Mouse (Mus musculus) erythroblast, adult 5-6 weeks (primary cell): ENCODE measurements around the gene Arap1. TPM values are rescaled to one million over a fixed set of nuclear protein-coding genes. Genes with fewer than 3 reads are reported as not detected.

Experiments used
- ATAC-seq: replicated peaks from 2 replicates; pipeline ENCODE4 v1.8.0; 2016; ENCODE audit warnings: moderate number of reproducible peaks, mild to moderate bottlenecking, moderate TSS enrichment, inconsistent platforms; ENCODE audit not compliant: poor library complexity, low FRiP score, severe bottlenecking
- total RNA-seq, 2 experiments: library from RNA; stranded (forward) in 1 of 2; stranded (reverse) in 1 of 2; fragments of 150-400 nt in 1 of 2; fragments of 200-764, 138-1000 nt in 1 of 2; gene quantifications; 2 replicates each; pipeline versions ENCODE4 v1.2.3 to v1.2.4; 2015 to 2017; ENCODE audit warnings: low replicate concordance in 2 of 2

Arap1 gene
- total RNA-seq, 2 experiments from 2014 or later = 8.3 to 26.5 TPM

- ATAC-seq = no peak
Measured at GRCm38 (mm10) chr7:101385331-101385733, 37.5 kb downstream of the Arap1 start.

DNA sequence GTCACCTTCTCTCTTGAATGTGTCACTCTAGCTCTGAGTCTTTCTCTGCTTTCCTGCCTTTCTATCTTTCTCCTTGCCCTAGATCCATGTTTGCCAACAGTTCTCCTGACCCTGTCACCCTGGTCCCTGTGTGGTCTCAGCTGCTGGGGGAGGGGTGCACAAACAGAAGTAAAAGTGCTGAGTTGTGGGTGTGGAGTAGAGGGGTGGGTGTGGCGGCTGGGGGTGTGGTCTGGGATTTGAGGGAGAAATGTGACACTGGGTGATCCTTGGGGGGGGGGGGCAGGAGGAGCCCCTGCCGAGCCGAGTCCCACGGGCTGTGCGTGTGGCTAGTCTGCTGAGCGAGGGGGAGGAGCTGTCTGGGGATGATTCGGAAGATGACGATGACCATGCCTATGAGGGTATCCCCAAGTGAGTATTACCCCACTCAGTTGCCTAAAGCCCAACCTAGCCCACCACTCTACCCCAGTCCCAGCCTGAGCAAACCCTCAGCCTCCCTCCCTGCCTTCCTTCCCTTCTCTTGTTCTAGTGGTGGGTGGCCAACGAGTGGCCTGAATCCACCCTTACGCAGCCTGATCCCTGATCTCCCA, 38.1 kb downstream of the Arap1 start:
- no peak for ATAC-seq

DNA sequence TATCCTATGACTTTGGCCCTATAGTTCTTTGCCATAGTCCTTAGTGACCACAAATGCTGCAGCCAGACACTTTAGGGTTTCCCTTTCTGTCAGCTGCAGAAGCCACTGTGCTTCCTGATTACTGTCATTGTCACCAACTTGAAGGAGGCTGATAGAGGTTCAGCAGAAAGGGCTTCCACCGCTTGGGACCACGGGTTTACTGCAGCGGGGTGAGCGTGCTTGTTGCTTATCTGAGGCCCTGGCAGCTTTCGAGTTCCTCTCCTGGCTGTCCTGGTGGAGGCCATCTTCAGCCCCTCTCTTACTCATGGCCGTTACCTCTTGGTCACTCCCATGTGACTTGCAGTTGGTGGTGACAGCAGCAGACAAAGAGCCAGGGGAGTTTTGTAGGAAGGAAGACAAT, 41.4 kb downstream of the Arap1 start:
- ATAC-seq = no peak

- ATAC-seq = no peak
Measured at GRCm38 (mm10) chr7:101391909-101392479, 44.1 kb downstream of the Arap1 start.

DNA sequence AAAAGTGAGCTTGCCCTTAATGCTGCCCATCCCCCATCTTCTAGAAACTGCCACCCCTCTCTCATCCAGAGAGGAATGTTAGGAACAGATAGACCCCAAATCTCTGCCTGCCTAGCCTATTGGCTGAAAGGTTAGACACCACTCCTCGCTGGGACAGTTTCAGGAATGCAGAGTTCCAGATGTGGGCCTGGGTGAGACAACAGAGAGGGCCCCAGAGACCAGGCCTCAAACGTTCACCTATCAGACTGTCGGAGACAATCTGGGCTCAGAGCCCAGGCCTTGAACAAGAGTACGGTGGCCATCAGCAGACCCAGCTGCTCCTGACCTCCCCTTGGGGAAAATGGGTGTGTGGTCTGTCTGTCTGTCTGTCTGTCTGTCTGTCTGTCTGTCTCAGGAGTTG, 45.1 kb downstream of the Arap1 start:
- ATAC-seq = no peak

DNA sequence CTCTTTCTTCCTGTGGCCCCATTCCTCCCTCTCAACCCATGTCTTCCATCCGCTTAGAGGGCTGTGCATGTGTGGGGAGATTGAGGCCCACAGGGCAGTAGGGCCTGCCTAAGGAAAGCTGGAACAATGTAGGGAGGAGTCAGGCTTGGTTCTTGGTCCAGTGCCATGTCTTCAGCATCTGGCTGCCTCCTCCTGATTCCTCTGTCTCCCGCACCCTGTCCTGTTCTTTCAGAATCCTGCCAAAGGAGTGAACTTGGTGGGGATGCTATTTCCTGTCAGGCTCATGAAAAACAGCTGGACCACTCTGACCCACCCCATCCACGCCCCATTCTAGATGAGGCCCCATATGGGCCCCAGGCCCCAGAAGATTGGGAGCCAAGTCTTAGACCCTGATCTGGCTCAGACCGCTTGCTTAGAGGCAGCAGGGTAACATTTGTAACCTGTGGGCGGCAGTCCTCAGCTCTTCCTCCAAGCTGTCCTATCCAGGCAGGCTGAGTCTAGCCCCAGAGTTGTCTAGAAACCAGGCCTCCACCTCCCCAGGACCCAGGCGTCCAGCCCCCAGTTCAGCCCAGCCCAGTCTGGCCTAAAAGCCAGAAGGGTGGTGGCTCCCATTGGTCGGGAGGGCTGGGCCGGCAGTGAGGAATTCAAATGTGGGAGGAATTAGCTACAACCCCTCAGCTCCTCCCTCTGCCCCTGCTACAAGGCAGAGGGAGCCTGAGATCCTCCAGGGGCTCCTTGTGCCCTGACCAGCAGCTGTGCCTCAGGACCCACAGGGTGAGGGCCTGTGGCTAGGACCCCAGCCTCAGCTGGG, 46.0 kb downstream of the Arap1 start:
- ATAC-seq = no peak

DNA sequence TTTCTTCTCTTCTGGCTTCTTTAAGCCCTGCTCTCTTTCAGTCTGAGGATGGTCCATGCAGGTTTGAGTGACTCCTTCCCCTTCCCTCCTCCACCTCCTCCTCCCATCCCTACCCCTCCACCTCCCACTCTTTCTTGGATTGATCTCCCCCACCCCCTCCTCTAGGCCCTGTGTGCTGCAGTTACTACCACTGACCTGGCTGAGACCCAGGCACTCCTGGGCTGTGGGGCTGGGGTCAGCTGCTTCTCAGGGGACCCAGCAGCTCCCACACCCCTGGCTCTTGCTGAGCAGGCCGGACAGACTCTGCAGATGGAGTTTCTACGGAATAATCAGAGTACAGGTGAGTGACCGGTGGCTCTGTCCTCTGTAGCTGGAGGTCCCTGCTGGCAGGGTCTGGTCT, 46.7 kb downstream of the Arap1 start:
- no peak for ATAC-seq

DNA sequence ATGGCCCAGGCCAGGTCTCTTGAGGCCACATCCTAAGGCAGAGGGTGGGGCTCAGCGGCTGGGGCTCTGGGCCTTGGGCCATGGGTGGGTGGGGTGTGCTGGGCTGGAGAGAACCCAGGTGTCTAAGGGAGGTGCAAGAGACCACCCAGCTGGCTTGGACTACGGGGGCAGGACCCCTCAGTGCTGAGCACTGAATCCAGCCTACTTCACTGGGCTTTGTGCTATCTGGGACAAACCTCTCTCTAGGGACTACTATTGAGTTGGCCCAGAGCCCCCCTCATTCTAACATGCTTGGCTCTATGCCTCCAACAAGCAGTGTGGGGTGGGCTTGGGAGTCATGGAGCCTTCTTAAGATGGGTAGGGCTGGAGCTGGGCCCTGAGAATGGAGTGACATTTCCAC, 47.6 kb downstream of the Arap1 start:
- ATAC-seq = no peak

DNA sequence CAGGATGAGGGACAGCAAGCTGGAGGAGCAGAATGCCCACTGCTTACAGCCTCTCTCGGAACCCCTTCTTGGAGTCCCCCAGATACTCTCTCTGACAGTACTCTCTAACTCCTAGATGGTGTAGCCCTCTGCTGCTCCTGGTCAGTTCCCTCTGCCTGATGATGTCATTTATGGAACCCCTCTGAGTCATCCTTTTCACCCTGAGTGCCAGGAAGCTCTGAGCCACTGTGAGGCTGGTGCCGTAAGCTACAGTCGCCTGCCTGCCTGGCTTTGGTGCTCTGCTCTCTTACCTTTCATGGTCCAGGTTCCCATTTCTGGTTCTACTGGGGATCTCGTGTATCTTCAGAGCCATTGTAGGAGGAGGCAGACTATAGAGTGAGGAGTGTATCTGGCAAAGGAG, 49.3 kb downstream of the Arap1 start:
- ATAC-seq = no peak

- no peak for ATAC-seq
Measured at GRCm38 (mm10) chr7:101401510-101401909, 53.6 kb downstream of the Arap1 start.

DNA sequence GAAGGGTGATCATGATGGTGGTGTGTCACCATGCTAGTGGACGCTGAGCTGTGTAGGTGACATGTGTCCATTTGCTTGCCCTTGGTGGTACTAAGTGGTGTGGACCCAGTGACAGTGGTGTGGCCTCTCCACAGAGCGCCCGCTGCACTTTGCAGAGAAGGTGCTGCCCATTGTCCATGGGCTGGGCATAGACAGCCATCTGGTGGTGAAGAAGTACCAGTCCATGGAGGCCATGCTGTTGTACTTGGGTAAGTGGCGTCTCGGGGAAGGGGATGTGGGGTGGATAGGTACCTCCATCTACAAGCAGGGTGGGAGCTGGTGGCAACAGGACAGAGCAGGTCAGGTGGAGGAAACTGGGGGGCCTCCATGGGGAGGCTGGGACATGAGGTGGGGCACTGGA, 56.0 kb downstream of the Arap1 start:
- no peak for ATAC-seq

DNA sequence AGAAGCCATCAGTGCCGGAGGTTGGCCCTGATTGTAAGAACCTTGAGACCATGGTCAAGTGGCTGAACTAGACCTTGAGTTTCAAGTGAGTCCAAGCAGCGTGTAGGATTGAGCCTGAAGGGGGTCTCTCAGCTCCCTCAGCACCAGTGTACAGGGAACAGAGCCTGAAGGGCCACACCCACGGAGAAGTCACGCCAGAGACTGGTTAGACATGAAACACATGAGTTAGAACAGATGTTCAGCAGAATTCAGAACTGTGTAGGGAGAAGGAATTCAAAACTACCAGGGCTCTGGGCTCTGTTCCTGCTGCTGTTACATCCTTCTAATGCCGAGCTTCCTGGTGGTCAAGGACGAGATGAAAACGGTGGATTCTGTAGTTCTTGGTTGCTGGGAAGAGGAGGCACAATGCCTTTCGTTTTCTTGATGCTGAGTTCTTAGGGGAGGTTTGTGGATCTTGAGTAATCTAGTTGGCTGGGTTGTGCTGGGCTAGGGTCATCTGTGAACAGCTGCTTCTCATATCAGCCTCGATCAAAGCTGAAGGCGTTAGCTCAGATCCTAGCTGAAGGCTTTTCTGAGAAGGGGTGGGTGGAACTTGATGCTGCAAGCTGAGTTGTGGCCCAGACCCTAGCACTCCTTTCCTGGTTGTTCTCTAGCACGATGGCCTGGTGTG, 62.5 kb downstream of the Arap1 start, which contains the start of gene Gm45837:
Gm45837 (plus strand) TSS at position 620 of the 670 bp plus-strand sequence.
- no peak for ATAC-seq

- peak; percentile 80 for ATAC-seq
Measured at GRCm38 (mm10) chr7:101412796-101413195, 64.9 kb downstream of the Arap1 start.

DNA sequence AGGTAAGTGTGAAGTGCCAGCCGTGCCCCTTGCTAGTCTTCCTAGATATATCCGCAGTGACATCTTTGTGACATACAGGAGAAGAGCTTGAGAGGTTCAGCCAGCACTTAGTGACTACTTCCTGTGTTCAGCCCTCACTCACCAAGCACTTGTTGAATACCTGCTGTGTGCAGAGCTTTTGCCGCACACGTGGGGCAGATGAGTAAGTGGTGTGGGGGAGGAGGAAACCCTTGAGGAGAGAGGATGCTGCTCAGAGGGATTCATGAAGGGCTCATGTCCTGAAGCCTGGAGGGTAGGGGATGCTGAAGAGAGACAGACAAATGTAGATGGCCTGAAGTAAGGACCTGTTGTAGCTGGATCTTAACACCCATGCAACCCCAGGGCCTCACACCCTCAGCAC, 66.3 kb downstream of the Arap1 start:
- ATAC-seq = no peak

- no peak for ATAC-seq
Measured at GRCm38 (mm10) chr7:101414661-101415511, 67.0 kb downstream of the Arap1 start.

DNA sequence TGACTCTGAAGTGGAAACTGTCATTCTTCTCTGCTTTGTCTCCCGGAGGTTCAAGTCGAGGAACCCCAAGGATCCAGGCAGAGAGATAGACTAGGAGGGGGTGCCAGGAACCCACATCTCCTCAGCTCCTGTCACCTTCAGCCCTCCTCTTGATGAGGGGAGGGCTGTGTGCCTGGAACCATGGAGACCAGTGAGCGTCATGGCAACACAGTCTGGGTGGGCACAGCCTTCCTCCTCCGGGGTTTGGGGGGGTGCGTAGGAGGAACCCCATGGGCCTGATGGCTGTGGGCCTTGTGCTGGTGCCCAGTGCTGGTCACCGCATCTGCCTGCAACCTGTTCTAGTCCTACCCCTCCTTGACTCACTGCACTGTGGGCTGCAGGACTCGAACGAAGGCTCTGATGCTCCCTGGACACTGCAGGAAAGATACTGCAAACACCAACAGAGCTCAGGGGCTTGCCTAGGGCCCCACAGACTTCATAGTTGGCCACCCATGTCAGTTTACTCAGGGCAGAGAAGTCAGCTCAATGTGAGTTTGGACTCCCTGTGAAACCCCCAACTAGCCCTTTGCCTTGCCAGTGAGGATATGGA, 67.7 kb downstream of the Arap1 start:
- ATAC-seq = no peak

DNA sequence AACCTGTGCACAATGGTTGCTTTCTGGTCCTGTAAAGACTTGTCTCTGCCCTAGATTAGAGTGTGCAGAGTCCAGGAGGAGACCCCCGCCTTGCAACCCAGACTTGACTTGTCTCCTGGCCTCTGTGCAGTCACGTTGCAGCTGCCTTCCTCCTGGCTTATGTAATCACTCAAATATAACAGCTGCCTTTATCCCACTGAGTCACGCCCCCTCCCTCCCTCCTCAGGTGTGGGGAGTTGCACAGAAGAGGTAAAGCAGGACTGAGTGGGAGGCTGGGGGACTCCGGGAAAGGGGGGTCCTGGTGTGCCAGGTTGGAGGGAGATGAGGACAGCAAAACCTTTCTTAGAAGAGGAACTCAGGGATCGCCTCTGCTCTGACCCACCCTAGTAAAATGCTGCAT, 68.5 kb downstream of the Arap1 start:
- no peak for ATAC-seq

DNA sequence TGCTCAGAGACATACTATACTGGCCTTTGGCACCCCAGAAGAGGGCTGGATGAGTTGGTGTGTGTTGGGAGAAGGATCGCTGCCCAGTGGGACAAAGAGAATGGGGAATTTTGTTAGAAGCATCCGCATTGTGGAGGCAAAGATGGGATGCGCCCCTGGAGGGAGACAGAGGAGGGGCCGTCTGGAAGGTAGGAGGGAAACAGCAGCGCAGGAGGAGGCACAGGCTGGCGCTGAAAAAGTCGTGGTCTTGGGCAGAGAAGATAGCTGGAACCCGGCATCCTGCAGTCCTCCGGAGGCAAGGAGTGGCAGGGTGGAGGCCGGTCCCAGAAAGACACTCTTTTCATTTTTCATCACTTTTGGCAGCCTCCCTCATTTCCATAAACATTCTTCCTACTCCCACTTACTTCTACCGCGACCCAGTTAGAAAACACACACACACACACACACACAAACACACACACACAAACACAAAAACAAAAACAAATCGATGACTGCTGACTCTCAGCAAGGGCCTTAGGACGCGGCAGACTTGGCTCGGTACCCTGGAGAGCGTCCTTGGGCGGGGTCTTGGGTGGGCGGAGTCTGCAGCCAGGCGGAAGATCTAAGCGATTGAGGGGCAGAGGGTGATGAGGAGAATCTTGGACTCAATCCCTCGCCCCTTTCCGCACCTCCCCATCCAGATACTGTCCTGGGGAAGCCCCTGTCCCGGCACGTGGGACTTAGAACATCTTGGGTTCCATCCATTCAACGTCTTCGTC, 71.3 kb downstream of the Arap1 start:
- no peak for ATAC-seq

GRCm38 (mm10) chr7:101421529-101421928, 73.7 kb downstream of the Arap1 start, which contains the start of gene Pde2a:
Gene Pde2a (plus strand): TSS chr7:101421691.
- no peak for ATAC-seq
